Mouse (Mus musculus) neural tube, embryonic 13.5 days (tissue): ENCODE results near the gene Elf5. TPM values are rescaled to one million over a fixed set of nuclear protein-coding genes. Genes with fewer than 3 reads are reported as not detected.

Experiments
- ATAC-seq: fragments of 200-750 bp; cut with Nextera tagmentation; 2 replicates; pipeline ENCODE4 v1.8.0; 2017; ENCODE audit warnings: low read depth, mild to moderate bottlenecking, moderate TSS enrichment, moderate library complexity
- H3K27ac ChIP-seq: fragments of 300-500 bp; sonication (generic); replicated peaks from 2 replicates; pipeline ENCODE4 v1.5.1; 2015; ENCODE audit warnings: moderate library complexity, mild to moderate bottlenecking, inconsistent platforms
- H3K27me3 ChIP-seq: fragments of 300-500 bp; sonication (generic); 2 replicates; pipeline ENCODE4 v1.6.1; 2015; ENCODE audit warnings: mild to moderate bottlenecking, inconsistent platforms
- H3K36me3 ChIP-seq: fragments of 300-500 bp; sonication (generic); 2 replicates; pipeline ENCODE4 v1.6.1; 2015; ENCODE audit warnings: mild to moderate bottlenecking, inconsistent platforms
- H3K4me1 ChIP-seq: fragments of 300-500 bp; sonication (generic); replicated peaks from 2 replicates; pipeline ENCODE4 v1.6.1; 2015; ENCODE audit warnings: inconsistent platforms
- H3K4me2 ChIP-seq: fragments of 300-500 bp; sonication (generic); 2 replicates; pipeline ENCODE4 v1.6.1; 2015; ENCODE audit warnings: inconsistent platforms, mild to moderate bottlenecking, moderate library complexity
- H3K4me3 ChIP-seq: fragments of 300-500 bp; sonication (generic); 2 replicates; pipeline ENCODE4 v1.5.1; 2015; ENCODE audit warnings: mild to moderate bottlenecking, inconsistent platforms
- H3K9ac ChIP-seq: fragments of 300-500 bp; sonication (generic); 2 replicates; pipeline ENCODE4 v1.6.1; 2015; ENCODE audit warnings: moderate library complexity, mild to moderate bottlenecking, inconsistent platforms
- H3K9me3 ChIP-seq: fragments of 300-500 bp; sonication (generic); 2 replicates; pipeline ENCODE4 v1.6.1; 2016; ENCODE audit warnings: inconsistent platforms
- WGBS: fragments of 180-500 bp; shearing (Covaris S2); methylation state at CpG from one replicate; pipeline ENCODE4 v1.1.7; 2015; 5-methylcytosine and 5-hydroxymethylcytosine counted together
- polyA plus RNA-seq: library from polyadenylated mRNA; unstranded; fragments of >200 nt; fragmentation: Nextera tagmentation; extraction: Ambion mirVana; gene quantifications from 2 replicates; pipeline ENCODE4 v1.2.1, GENCODE M21; 2015

The Elf5 gene
- polyA plus RNA-seq, 1 experiment from 2014 or later = not detected

GRCm38 (mm10) chr2:103461743-103462142 is 50.3 kb downstream of the Elf5 start:
- 0 out of 2 replicates have a peak overlapping the region, but pooled peaks have one; percentile 34 for H3K27ac ChIP-seq
- no peak for ATAC-seq
- no peaks in the 10 kb centered on the region for H3K27me3 ChIP-seq
- H3K4me2 ChIP-seq = no peak overlapping the region
- no peaks in the 10 kb centered on the region for H3K9me3 ChIP-seq
- H3K9ac ChIP-seq = no peak overlapping the region
- no peak overlapping the region for H3K4me3 ChIP-seq
- 0 out of 2 replicates have a peak, but pooled peaks cover 4% of the 10 kb centered on the region for H3K4me1 ChIP-seq
- H3K36me3 ChIP-seq = peaks cover 84% of the 10 kb centered on the region
- 48% methylated on average over 9 of the region's 9 CpGs for WGBS

DNA sequence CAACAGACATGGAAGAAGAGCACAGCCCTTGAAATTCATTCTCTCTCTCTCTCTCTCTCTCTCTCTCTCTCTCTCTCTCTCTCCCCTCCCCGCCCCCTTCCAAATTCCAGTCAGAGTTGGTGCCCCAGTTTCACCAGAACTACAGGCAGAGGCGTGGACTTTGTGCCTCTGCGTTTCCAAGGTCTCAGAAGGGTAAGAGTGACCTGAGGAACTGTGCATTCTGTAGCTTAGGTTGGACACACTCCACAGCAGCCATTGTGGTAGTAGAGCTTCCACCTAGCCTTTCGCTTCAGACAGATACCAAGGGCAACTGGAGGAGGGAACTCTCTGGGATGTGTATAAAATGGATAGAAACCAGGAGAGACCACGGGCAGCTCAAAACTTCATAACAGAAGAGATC is 51.3 kb downstream of the Elf5 start:
- no peaks in the 10 kb centered on the region for H3K27me3 ChIP-seq
- H3K4me1 ChIP-seq = 0 out of 2 replicates have a peak, but pooled peaks cover 4% of the 10 kb centered on the region
- H3K9ac ChIP-seq = no peak overlapping the region
- H3K9me3 ChIP-seq = no peaks in the 10 kb centered on the region
- no peak overlapping the region for H3K4me3 ChIP-seq
- ATAC-seq = no peak
- WGBS = 94% methylated on average over 5 of the region's 5 CpGs
- H3K36me3 ChIP-seq = peaks cover 88% of the 10 kb centered on the region
- H3K27ac ChIP-seq = no peak overlapping the region
- no peak overlapping the region for H3K4me2 ChIP-seq

DNA sequence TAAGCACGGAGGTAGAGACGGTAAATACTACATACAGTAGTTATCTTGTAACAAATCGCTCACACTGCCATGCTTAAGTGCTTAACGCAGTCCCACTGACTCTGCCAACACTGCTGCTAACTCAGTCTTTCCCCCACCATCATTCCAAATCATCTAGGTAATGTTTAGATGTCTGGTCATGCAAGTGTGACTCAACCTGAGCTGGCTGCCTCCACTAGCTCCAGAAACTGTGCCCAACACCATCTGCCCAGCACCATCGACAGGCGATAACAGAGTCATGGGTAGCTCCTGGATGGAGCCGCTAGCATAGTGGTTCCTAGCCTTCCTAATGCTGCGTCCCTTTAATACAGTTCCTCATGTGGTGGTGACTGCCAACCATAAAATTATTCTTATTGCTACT is 53.0 kb downstream of the Elf5 start:
- Histone ChIP-seq H3K9ac (no peak overlapping the region), H3K9me3 (no peaks in the 10 kb centered on the region), H3K4me2 (no peak overlapping the region), H3K27ac (no peak overlapping the region), H3K36me3 (peaks cover 81% of the 10 kb centered on the region), H3K4me3 (no peak overlapping the region), H3K4me1 (0 out of 2 replicates have a peak, but pooled peaks cover 4% of the 10 kb centered on the region), H3K27me3 (no peaks in the 10 kb centered on the region)
- no peak for ATAC-seq
- WGBS = 98% methylated on average over 8 of the region's 8 CpGs

DNA sequence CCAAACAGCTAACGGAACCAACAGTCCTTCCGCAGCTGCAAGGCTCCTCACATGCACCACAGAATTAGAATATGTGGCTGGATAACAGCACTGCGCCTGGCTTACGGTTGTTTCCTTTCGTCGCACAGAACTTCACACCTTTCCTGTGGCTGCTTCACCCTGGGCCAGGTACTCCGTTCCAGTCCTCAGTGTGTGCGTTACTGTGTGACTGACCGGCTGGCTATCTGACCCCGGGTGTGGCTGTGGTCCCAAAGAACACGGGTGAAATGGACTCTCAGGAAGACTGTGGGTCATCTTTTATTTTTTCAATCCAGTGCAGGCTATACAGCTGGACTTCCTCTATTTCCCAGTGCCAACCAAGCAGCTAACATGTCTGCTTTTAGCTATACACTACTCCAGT is 53.9 kb downstream of the Elf5 start:
- Histone ChIP-seq H3K36me3 (peaks cover 81% of the 10 kb centered on the region), H3K4me1 (0 out of 2 replicates have a peak, but pooled peaks cover 4% of the 10 kb centered on the region), H3K4me3 (no peak overlapping the region), H3K27ac (no peak overlapping the region), H3K9ac (no peak overlapping the region), H3K4me2 (no peak overlapping the region), H3K27me3 (no peaks in the 10 kb centered on the region), H3K9me3 (no peaks in the 10 kb centered on the region)
- no peak for ATAC-seq
- WGBS = 96% methylated on average over 11 of the region's 11 CpGs

DNA sequence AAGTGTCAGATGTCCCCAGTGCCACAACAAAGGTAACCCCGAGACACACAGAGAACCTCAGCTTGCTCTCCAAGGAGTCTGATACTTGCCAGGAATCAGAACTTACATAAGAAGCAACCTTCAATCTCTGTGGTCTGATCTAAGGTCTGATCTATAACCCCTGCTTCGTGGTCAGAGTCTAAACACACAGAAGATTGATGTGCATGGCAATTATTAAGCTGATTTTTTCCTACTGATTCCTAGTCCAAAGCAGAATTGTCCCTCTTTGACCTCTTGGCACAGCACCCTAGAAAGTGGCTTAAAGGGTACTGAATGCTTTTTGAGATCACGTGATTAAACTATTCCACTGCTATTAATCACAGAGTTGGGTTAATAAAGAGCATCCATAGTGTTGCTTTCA is 54.8 kb downstream of the Elf5 start:
- H3K36me3 ChIP-seq = peaks cover 84% of the 10 kb centered on the region
- 94% methylated on average over 3 of the region's 3 CpGs for WGBS
- H3K27ac ChIP-seq = no peak overlapping the region
- ATAC-seq = no peak
- no peaks in the 10 kb centered on the region for H3K27me3 ChIP-seq
- 0 out of 2 replicates have a peak, but pooled peaks cover 4% of the 10 kb centered on the region for H3K4me1 ChIP-seq
- H3K9ac ChIP-seq = no peak overlapping the region
- H3K4me3 ChIP-seq = no peak overlapping the region
- no peaks in the 10 kb centered on the region for H3K9me3 ChIP-seq
- H3K4me2 ChIP-seq = no peak overlapping the region

DNA sequence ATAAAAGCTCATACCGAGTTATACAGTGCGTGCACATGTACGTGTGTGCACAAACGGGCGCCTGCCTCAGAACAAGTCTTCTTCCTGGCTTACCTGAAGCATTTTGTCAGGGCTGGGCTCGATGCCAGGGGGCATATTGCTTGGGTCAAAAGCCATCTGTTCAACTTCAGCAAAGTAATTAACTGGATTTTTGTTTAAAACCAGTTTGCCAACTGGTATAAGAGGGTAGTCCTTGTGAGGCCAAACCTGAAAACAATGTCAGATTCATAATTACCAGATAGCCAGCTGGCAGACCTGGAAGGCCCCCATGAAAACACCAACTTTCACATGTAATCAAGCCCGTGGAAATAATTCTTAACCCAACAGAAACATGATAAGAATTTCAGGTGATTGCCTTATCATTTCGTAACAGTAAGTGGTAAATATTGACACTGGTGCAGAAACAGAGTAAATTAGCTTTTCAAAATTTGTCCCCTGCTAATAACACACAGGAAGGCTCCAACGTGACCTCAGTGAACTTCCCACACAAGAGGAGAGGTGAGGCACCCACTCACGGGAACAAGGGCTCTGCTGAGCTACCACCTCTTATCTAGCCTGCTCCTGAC is 55.6 kb downstream of the Elf5 start:
- ATAC-seq = no peak
- H3K4me3 ChIP-seq = no peak overlapping the region
- H3K27ac ChIP-seq = no peak overlapping the region
- WGBS = 89% methylated on average over 10 of the region's 10 CpGs
- no peak overlapping the region for H3K4me2 ChIP-seq
- peaks cover 81% of the 10 kb centered on the region for H3K36me3 ChIP-seq
- H3K9me3 ChIP-seq = no peaks in the 10 kb centered on the region
- H3K4me1 ChIP-seq = 0 out of 2 replicates have a peak, but pooled peaks cover 1% of the 10 kb centered on the region
- no peaks in the 10 kb centered on the region for H3K27me3 ChIP-seq
- no peak overlapping the region for H3K9ac ChIP-seq

DNA sequence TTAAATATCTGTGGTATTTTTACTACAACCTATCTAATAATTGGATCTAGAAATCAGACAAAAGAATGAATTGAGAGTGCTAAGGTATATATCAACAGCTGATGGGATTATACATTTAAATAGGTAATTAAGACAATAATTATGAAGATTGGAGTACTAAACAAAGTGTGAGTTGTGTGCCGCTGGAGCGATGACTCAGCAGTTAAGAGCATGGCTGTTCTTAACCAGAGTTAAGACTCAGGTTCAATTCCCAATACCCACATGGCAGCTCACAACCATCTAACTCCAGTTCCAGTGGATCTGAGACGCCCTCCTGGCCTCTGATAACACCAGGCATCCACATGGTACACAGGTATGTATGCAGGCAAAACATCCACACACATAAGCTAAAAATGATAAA is 61.9 kb downstream of the Elf5 start:
- Histone ChIP-seq H3K4me1 (no peaks in the 10 kb centered on the region), H3K27me3 (no peaks in the 10 kb centered on the region), H3K9ac (no peak overlapping the region), H3K4me3 (no peak overlapping the region), H3K4me2 (no peak overlapping the region), H3K27ac (no peak overlapping the region), H3K9me3 (no peaks in the 10 kb centered on the region), H3K36me3 (peaks cover 64% of the 10 kb centered on the region)
- no peak for ATAC-seq
- WGBS = 94% methylated on average over 3 of the region's 3 CpGs

DNA sequence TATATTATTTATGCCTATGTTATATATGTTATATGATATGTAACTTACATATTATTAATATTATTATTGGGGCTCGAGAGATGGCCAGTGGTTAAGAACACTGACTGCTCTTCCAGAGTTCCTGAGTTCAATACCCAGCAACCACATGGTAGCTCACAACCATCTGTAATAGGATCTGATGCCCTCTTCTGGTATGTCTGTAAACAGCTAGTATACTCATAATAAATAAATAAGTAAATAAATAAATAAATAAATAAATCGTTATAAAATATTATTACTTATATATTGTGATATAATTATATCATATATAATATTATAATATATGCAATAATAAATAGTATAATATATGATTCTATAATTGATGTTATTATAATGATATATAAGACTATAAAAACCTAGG is 64.7 kb downstream of the Elf5 start:
- ATAC-seq = no peak
- 87% methylated on average over 2 of the region's 2 CpGs for WGBS

GRCm38 (mm10) chr2:103476657-103477056 is 65.2 kb downstream of the Elf5 start:
- Histone ChIP-seq H3K27me3 (no peaks in the 10 kb centered on the region), H3K36me3 (peaks cover 35% of the 10 kb centered on the region), H3K9me3 (no peaks in the 10 kb centered on the region), H3K4me3 (no peak overlapping the region), H3K4me2 (no peak overlapping the region), H3K9ac (no peak overlapping the region), H3K27ac (no peak overlapping the region), H3K4me1 (0 out of 2 replicates have a peak, but pooled peaks cover 5% of the 10 kb centered on the region)
- ATAC-seq = no peak
- WGBS = 87% methylated on average over 11 of the region's 11 CpGs

More for the DNA sequence above, 64.7 kb downstream of the Elf5 start:
- no peaks in the 10 kb centered on the region for H3K9me3 ChIP-seq
- H3K9ac ChIP-seq = no peak overlapping the region
- H3K4me3 ChIP-seq = no peak overlapping the region
- peaks cover 39% of the 10 kb centered on the region for H3K36me3 ChIP-seq
- no peaks in the 10 kb centered on the region for H3K27me3 ChIP-seq
- H3K4me2 ChIP-seq = no peak overlapping the region
- no peak overlapping the region for H3K27ac ChIP-seq
- 0 out of 2 replicates have a peak, but pooled peaks cover under 1% of the 10 kb centered on the region for H3K4me1 ChIP-seq

- no peaks in the 10 kb centered on the region for H3K27me3 ChIP-seq
- no peak for ATAC-seq
- no peak overlapping the region for H3K9ac ChIP-seq
- no peak overlapping the region for H3K4me2 ChIP-seq
- 87% methylated on average over 4 of the region's 4 CpGs for WGBS
- H3K27ac ChIP-seq = no peak overlapping the region
- no peaks in the 10 kb centered on the region for H3K9me3 ChIP-seq
- peaks cover 32% of the 10 kb centered on the region for H3K36me3 ChIP-seq
- H3K4me3 ChIP-seq = no peak overlapping the region
- H3K4me1 ChIP-seq = 0 out of 2 replicates have a peak, but pooled peaks cover 12% of the 10 kb centered on the region
Measured at GRCm38 (mm10) chr2:103477456-103477855, 66.0 kb downstream of the Elf5 start.

GRCm38 (mm10) chr2:103478326-103478725 is 66.8 kb downstream of the Elf5 start:
- Histone ChIP-seq H3K27me3 (no peaks in the 10 kb centered on the region), H3K4me1 (peaks cover 20% of the 10 kb centered on the region), H3K9me3 (no peaks in the 10 kb centered on the region), H3K4me3 (no peak overlapping the region), H3K4me2 (no peak overlapping the region), H3K36me3 (peaks cover 24% of the 10 kb centered on the region), H3K27ac (no peak overlapping the region), H3K9ac (no peak overlapping the region)
- WGBS = 94% methylated on average over 3 of the region's 3 CpGs
- no peak for ATAC-seq

- no peak overlapping the region for H3K27ac ChIP-seq
- no peak overlapping the region for H3K9ac ChIP-seq
- H3K4me2 ChIP-seq = no peak overlapping the region
- no peak for ATAC-seq
- no peaks in the 10 kb centered on the region for H3K27me3 ChIP-seq
- H3K4me3 ChIP-seq = no peak overlapping the region
- H3K36me3 ChIP-seq = peaks cover 6% of the 10 kb centered on the region; the same call in 1 of the 2 replicates
- no peaks in the 10 kb centered on the region for H3K9me3 ChIP-seq
- WGBS = 92% methylated on average over 8 of the region's 8 CpGs
- peaks cover 33% of the 10 kb centered on the region for H3K4me1 ChIP-seq
Measured at GRCm38 (mm10) chr2:103480240-103480639, 68.8 kb downstream of the Elf5 start.

GRCm38 (mm10) chr2:103480871-103481270 is 69.4 kb downstream of the Elf5 start:
- no peak for ATAC-seq
- Histone ChIP-seq H3K27ac (no peak overlapping the region), H3K27me3 (no peaks in the 10 kb centered on the region), H3K36me3 (no peaks in the 10 kb centered on the region), H3K4me1 (peaks cover 33% of the 10 kb centered on the region), H3K9ac (no peak overlapping the region), H3K4me2 (no peak overlapping the region), H3K9me3 (no peaks in the 10 kb centered on the region), H3K4me3 (no peak overlapping the region)
- 97% methylated on average over 4 of the region's 4 CpGs for WGBS
